Mouse (Mus musculus) mouse trophoblast stem cell (cell line): ENCODE measurements around the gene Ccr7.

Source experiments
- in situ Hi-C, 2 experiments: fragments of 300-500 bp; cut with MseI, MboI; formaldehyde crosslinking; loops; 2 replicates in 1 of 2; 3 replicates in 1 of 2; pipeline ENCODE4 v1.15.1; 2025

The Ccr7 gene

DNA sequence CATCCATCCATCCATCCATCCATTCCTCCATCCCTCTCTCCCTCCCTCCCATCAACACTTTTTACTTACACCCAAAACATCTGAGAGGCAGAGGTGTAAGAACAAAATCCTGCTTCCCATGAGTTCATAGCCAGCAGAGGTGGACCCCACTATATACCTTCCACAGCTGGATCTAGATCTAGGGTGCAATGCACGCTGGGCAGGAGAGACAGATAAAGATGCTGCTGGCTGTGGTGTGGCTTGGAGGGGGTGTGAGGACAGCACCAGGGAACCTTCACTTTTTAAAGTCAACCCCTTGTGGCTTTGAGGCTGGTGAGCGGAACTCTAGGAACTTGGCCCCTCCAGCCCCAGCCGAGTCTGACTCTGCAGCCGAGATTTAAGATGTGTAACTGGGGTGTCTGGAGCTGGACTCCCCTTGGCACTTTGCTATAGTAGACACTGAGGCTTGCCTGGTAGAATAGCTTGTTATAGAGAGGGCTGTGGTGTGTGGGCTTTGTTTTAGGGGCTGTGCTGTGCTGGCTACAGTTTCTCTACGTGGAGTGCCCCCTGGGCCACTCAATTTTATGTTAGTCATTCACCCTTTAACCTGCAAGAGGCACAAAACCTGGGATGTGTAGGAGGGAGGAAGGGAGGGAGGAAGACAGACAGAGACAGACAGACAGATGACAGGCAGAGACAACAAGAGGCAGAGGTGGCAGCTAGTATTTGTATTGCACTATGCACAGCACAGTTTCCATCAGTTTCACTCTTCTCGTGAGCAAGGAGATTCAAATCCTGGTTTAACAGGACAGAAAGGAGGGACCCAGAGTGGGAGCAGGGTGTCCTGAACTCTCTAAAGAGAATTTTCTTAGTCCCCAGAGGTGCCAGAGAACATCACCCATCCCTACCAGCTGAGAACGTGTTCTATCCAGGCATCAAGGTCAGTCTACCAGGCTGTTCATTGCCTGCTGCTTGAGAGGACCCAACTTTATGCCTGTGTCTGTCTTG lies 817 bp downstream of the Ccr7 start:
- in situ Hi-C loops: no loop called here

DNA sequence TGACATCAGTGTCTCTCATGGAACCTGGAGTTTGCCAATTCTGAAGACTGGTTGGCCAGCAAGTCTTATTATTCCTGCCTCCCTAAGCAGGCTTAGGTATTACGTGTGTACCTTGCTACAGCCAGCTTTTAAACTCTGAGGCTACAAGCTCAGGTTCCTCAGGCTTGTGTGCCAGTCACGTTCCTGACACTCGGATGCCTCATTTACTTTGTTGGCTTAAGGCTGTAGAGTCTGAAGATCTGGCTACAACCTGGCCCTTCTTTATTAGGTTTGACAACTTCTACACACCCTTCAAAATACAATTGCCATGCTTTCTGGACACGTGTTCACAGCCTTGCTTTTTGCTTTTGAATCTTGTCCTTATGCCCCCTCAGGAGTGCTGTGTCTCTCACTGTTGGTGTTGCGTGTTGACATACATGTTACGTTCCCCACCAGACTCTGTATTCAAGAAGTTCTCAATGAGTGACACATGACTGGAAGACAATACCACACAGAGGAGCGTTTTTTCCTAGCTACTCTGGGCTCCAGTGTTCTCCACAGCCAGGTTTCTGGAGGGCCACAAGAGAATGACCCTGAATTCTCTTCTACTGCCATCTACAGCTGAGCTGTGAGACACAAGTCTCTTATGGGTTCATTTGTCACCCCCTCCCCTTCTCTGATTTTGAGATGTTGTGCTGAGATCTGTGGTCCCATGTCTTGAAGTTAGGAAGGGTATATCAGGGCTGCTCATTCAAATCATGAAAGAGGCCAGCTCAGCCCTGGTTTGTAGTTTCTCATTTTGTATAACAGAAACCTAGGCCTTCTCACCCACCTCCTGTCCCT lies 2.3 kb downstream of the Ccr7 start:
- in situ Hi-C loops: no loop called here

DNA sequence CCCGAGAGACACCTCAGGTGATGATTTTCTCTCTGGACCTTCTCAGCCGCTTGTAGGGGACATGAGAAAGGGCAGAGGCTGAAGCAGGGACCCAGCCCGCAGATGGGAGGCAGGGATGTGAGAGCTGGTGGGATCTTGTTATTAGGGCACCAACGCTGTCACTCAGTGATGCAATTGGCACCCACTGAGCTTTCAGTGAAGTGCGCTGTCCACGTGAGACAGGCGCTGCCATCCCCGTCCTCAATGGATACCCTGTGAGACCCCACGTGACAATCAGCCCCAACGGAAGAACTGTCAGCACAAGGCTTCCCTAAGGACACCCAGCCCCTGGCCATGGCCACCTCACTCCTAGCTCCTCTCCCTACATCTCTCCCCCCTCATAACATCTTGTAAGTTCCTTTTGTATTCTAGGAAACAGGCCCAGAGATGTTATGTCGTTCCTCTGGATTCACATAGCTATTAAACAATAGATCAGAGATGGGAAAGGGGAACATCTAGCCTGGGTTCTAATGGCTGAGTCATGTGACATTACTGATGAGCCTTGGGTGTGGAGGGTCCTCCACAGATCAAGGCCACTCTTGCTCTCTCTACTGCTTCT lies 3.4 kb downstream of the Ccr7 start:
- in situ Hi-C loops: no loop called here

DNA sequence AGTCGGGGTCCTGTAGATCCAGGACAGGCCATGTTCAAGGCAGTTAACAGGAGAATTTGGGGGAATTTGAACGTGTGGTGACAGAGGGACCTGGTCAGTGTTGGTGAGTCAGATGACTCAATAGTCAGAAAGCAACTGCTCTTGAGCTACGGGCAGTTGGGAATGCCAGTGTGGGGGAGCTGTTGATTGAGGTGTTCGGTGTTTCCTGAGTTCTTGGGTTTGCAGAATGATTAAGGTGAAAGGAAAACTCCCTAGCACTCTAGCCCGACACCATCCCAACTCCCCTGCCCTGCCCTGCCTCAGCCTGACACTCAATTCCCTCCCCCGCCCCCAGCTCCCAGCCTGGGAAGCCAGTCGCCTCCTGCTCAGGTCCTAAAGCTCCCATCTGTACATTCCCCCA lies 4.0 kb downstream of the Ccr7 start:
- in situ Hi-C loops: no loop called here

DNA sequence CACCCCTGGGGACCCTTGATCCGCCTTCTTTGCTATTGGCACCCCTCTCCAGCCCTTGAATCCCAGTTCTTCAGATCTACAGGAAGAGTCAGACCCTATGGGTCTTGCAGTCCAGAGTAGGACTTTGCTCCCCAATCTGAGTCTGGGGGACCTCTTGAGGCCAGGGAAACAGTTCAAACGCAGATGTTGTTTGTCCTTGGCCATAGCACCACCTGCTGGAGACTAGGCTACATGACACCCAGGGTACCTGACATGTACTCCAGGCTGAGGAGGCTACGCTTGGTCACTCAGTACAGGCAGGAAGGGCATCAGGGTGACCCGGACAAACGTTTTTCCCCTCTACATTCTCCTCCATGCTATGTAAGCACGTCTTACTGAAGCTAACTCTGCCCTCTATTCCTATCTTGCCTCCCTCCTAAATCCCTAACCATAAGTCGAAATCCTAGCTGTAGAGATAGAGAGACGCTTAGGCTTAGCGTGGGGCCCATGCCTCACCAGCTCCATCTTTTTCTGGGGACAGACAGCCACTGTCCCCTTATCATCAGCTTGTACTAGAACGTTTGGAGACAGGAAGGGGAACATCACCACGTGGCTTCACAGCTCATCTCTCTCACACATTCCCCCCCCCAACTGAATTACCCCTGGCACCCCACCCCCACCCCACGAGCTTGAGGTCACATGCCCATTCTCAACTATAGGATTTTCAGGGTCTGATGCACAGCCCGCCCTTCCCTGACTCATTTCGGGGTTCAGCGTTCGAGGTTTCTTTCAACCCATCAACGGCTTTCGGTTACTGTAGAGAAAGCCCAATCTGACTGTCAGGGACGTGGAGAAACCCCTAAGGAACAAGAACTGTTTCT lies 4.7 kb downstream of the Ccr7 start:
- in situ Hi-C loops: no loop called here

DNA sequence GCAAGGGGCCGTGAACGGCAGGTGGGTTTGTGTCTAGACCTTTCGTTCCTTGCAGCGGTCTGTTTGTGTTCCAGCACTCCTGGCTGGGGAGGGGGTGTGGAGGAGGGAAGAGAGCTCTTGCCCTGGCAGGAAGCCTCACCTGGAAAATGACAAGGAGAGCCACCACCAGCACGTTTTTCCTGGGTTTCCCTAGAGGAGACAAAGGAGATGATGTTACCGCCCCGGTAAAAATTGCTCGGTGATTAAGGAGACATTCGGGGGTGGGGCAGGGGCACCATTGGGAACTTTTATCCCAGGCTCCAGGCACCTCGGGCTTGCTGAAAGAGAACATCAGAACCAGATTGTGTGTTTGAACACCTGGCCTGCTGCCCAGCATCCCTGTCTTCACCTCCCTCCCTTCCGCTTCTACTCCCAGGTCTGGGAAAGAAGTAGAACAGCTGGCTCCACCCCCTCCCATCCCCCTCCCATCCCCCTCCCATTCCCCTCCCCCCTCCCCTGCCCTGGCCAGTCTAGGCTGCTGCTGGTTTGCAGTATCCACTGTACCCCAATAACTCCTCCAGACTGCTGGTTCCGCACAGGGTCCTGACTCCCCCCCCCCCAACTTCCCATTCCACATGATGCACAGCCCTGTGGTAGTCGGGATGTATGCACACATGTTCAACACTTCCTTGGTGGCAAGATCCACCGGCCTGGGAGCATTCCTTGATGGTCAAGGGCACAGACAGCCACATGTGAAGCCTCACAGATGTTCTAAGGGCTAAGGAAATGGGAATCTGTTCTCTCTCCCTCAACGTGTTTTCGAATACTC lies 5.8 kb downstream of the Ccr7 start:
- in situ Hi-C loops: no loop called here

DNA sequence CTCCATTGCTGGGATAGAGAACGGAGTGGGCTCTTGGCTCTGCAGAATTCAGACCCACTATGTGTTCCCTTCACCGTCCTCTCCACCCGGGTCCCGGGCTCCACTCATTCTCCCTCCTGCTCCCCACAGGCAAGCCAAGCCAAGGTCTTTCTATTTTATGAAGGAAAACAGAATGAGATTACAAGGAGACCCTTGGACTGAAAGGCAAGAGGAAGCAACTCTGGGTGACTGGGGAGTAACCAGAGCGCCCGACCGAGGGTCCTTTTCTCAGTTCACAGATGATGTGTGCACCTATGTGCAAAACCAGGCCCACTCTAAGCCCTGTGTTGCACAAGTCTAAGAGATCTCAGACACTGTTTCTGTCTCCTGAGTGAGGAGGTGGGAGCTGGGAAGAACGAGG lies 6.5 kb downstream of the Ccr7 start:
- in situ Hi-C loops: no loop called here

GRCm38 (mm10) chr11:99147920-99148289 lies 7.0 kb downstream of the Ccr7 start:
- in situ Hi-C loops: no loop called here

DNA sequence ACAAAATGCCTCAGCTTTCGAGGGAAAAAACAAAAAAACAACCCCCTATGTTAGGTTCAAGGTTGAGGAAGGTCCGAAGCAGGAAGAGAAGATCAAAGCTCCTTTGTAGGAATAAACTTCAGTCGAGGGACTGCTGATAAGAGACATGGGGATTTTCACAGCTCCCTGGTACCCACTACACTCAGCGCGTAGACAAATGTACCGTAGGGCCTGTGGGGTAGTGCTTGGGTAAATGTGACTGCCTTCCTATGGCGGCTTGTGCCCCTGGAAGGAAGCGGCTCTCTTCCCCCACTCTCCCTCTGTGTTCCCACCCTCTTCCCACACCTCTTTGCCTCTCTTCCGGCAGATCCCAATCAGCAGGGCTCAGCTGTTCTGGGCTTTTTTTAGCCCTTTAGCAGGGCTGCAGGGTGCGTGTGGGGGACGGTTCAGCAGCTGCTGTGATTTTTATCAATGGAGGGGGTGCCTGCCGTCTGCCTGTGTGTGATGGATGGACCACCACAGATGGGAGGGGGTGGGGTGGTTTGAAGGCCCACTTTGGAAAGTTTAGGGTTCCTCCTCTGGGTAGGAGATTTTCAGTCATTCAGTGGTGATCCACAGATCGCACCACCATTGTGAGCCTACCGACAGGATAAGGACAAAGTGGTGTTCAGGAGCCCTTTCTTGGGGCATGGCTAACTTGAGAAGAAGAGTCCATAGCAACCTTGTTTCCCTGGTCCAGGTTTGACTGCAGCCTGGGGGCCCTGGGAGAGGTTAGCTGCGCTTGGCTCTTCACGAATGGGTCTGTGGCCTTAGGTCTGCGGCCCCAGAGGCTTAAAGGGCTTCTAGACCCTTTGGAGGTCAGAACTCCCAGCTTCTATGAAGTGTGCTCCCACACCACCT lies 7.6 kb downstream of the Ccr7 start:
- in situ Hi-C loops: no loop called here

DNA sequence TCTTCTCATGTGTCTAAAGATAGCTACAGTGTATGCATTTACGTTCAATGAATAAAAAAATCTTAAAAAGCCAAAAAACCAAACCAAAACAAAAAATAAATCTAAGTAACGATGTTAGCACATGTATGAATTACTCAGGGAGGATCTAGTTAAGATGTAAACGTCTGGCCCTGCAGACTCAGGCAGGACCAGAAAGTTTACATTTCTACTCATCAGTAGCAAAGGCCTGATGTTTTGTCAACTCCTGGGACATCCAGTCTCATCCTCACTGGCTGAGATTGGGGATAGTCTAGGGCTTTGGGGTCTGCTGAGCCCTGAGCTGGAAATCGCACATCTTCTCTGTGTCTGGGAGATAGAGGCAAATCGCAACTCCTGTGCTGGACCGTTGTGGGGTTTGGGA lies 8.3 kb downstream of the Ccr7 start:
- in situ Hi-C loops: no loop called here

- in situ Hi-C loops: no loop called here
These were observed 9.1 kb downstream of the Ccr7 start for GRCm38 (mm10) chr11:99145765-99146164.

DNA sequence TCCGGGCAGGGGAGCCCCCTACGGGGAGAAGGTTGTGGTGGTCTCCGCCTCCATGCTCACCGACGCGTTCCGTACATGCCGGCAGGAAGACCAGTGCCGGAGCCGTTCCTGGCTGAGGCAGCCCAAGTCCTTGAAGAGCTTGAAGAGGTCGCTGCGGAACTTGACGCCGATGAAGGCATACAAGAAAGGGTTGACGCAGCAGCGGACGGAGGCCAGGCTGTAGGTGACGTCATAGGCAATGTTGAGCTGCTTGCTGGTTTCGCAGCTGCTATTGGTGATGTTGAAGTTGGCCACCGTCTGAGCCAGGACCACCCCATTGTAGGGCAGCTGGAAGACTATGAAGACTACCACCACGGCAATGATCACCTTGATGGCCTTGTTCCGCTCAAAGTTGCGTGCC lies 9.9 kb downstream of the Ccr7 start:
- in situ Hi-C loops: no loop called here

- in situ Hi-C loops: no loop called here
These were observed 10.4 kb downstream of the Ccr7 start for GRCm38 (mm10) chr11:99144456-99144855.

GRCm38 (mm10) chr11:99143123-99144082 lies 11.5 kb downstream of the Ccr7 start:
- in situ Hi-C loops: no loop called here

- in situ Hi-C loops: no loop called here
These were observed 12.3 kb downstream of the Ccr7 start for GRCm38 (mm10) chr11:99142493-99143095.

- in situ Hi-C loops: no loop called here
These were observed 12.8 kb downstream of the Ccr7 start for GRCm38 (mm10) chr11:99142046-99142445.

GRCm38 (mm10) chr11:99141600-99141999 lies 13.3 kb downstream of the Ccr7 start:
- in situ Hi-C loops: no loop called here

DNA sequence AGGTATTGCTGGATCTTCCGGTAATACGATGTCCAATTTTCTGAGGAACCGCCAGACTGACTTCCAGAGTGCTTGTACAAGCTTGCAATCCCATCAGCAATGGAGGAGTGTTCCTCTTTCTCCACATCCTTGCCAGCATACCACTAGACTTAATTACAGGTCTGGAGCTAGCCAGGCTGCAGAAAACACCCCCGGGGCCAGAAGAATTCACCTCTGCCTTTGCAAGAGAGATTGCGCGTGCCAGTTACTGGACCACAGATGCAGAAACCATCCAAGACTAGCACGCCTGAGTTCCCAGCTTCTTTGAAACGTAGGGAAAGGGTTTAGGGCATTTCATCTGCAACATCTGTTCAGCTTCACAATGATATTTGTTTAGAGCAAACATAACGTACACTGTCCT lies 15.9 kb downstream of the Ccr7 start:
- in situ Hi-C loops: no loop called here
